Mouse (Mus musculus) C2C12 (cell line): ENCODE measurements around the gene Acp4.

ENCODE experiments used
- CTCF ChIP-seq: IDR thresholded peaks from one replicate; pipeline ENCODE4 v1.5.1; 2011; ENCODE audit not compliant: control insufficient read depth, insufficient read depth, insufficient read length
- MYOD1 ChIP-seq: IDR thresholded peaks from one replicate; pipeline ENCODE4 v1.6.1; 2011; ENCODE audit warnings: low read depth; ENCODE audit not compliant: control insufficient read depth, insufficient read length
- MYOG ChIP-seq: IDR thresholded peaks from one replicate; pipeline ENCODE4 v1.6.1; 2011; ENCODE audit not compliant: control insufficient read depth, insufficient read length; ENCODE audit errors: extremely low read depth
- USF1 ChIP-seq: IDR thresholded peaks from one replicate; pipeline ENCODE4 v1.6.1; 2011; ENCODE audit warnings: low read depth, mild to moderate bottlenecking, control low read depth, moderate library complexity

DNA sequence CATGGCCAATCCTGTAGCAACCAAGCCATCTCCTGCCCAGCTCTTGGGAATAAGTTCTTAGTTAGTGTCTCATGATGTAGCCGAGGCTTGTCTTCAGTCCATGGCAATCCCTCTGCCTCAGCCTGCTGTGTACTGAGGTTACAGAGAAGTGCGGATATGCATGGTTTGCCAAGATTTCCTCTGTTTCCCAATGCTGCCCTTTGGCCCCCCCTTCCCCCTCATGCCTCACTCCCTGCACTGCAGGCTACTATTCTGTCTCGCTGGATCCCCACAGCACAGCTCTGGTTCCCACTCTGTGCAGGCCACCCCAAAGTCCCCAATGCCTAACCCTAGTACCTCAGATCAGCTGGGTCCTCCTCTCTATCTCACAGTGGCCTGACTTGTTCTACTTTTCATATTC lies 48.9 kb downstream of the Acp4 start:
- TF ChIP-seq CTCF (no peak), MYOG (no peak), USF1 (no peak), MYOD1 (no peak)
